Mouse (Mus musculus) heart, embryonic 11.5 days (tissue): Measurements from ENCODE around the gene Spx. TPM values are rescaled to one million over a fixed set of nuclear protein-coding genes. Genes with fewer than 3 reads are reported as not detected.

Experiments
- ATAC-seq: fragments of 200-750 bp; cut with Nextera tagmentation; replicated peaks from 2 replicates; pipeline ENCODE4 v1.8.0; 2017; ENCODE audit warnings: moderate library complexity; ENCODE audit not compliant: insufficient number of reproducible peaks, low FRiP score, low TSS enrichment
- H3K27ac ChIP-seq: fragments of 300-500 bp; sonication (generic); 2 replicates; pipeline ENCODE4 v1.5.1; 2014; ENCODE audit warnings: mild to moderate bottlenecking, low read depth, low read length
- H3K27me3 ChIP-seq: fragments of 300-500 bp; sonication (generic); 2 replicates; pipeline ENCODE4 v1.6.1; 2014; ENCODE audit warnings: mild to moderate bottlenecking, low read length, mixed read lengths; ENCODE audit not compliant: control insufficient read depth, insufficient read depth
- H3K36me3 ChIP-seq: fragments of 300-500 bp; sonication (generic); 2 replicates; pipeline ENCODE4 v1.6.1; 2014; ENCODE audit warnings: mild to moderate bottlenecking, low read length, moderate library complexity, mixed read lengths; ENCODE audit not compliant: control insufficient read depth, insufficient read depth
- H3K4me1 ChIP-seq: fragments of 300-500 bp; sonication (generic); 2 replicates; pipeline ENCODE4 v1.6.1; 2014; ENCODE audit warnings: low read length; ENCODE audit not compliant: control insufficient read depth, insufficient read depth
- H3K4me2 ChIP-seq: fragments of 300-500 bp; sonication (generic); 2 replicates; pipeline ENCODE4 v1.6.1; 2014; ENCODE audit warnings: mild to moderate bottlenecking, moderate library complexity
- H3K4me3 ChIP-seq: fragments of 300-500 bp; sonication (generic); 2 replicates; pipeline ENCODE4 v1.5.1; 2014; ENCODE audit warnings: low read depth, low read length
- H3K9ac ChIP-seq: fragments of 300-500 bp; sonication (generic); 2 replicates; pipeline ENCODE4 v1.6.1; 2014; ENCODE audit warnings: mild to moderate bottlenecking, low read depth, low read length, moderate library complexity
- H3K9me3 ChIP-seq: fragments of 300-500 bp; sonication (generic); replicated peaks from 2 replicates; pipeline ENCODE4 v1.6.1; 2016; ENCODE audit warnings: low read length; ENCODE audit not compliant: control insufficient read depth
- WGBS: fragments of 180-500 bp; shearing (Covaris S2); extraction: QIAGEN DNeasy Blood & Tissue Kit; methylation state at CpG from one replicate; pipeline ENCODE4 v1.1.7; 2014; ENCODE audit not compliant: insufficient replicate concordance; 5-methylcytosine and 5-hydroxymethylcytosine counted together
- polyA plus RNA-seq: library from polyadenylated mRNA; unstranded; fragments of >200 nt; fragmentation: Nextera tagmentation; extraction: Ambion mirVana; gene quantifications from 2 replicates; pipeline ENCODE4 v1.2.1, GENCODE M21; 2014

Spx gene
- polyA plus RNA-seq, result 1.4 TPM in 1 of 2 replicates, not detected in the other

- H3K36me3 ChIP-seq, result no peaks in the 10 kb centered on the region
- no peak within 1 kb of the TSS for H3K9ac ChIP-seq
- H3K27ac ChIP-seq, result no peak within 1 kb of the TSS
- H3K4me1 ChIP-seq, result 0 out of 2 replicates have a peak, but pooled peaks cover 4% of the 10 kb centered on the region
- H3K4me2 ChIP-seq, result peak within 1 kb of the TSS; percentile 71
- WGBS, result 62% methylated on average over 11 of the region's 11 CpGs
- peak within 1 kb of the TSS; percentile 40; the same call in 1 of the 2 replicates for H3K4me3 ChIP-seq
- no peak for ATAC-seq
- no peaks in the 10 kb centered on the region for H3K9me3 ChIP-seq
- H3K27me3 ChIP-seq, result peaks cover 16% of the 10 kb centered on the region
Measured at GRCm38 (mm10) chr6:142412906-142413491, at the start of gene Spx. Gene Spx (plus strand): TSS chr6:142413441.

GRCm38 (mm10) chr6:142365742-142366472, 47.3 kb upstream of the Spx start:
- 75% methylated on average over 8 of the region's 8 CpGs for WGBS
- Histone ChIP-seq H3K4me2 (no peak overlapping the region), H3K4me3 (no peak overlapping the region), H3K27me3 (no peaks in the 10 kb centered on the region), H3K27ac (no peak overlapping the region), H3K36me3 (0 out of 2 replicates have a peak, but pooled peaks cover 5% of the 10 kb centered on the region), H3K4me1 (no peaks in the 10 kb centered on the region), H3K9me3 (no peaks in the 10 kb centered on the region), H3K9ac (no peak overlapping the region)
- ATAC-seq, result no peak

DNA sequence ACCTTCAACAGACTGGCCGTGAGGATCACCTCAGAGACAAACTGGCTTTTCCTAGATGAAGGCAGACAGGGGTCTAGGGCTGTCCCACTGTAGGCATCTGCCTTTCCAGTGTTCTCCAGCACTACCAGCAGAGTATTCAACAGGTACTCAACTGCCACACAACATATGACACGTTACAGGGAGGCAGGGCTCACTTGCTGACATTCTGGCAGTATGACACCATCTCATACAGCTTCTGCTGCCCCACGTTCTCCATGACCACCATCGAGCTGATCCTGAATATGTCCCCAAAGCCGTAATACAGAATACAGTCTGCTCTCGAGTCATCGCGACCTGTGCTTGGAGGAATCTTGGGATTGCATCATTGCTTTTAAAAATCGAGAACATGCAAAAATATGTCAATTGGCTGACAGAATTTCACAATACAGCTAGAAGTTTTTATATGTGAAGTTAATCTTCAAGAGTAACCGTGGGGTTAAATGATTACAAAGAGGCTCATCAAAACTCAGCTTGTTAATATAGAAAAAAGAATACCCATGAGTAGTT, 46.7 kb upstream of the Spx start:
- ATAC-seq, result no peak
- Histone ChIP-seq H3K27me3 (no peaks in the 10 kb centered on the region), H3K9ac (no peak overlapping the region), H3K27ac (no peak overlapping the region), H3K36me3 (0 out of 2 replicates have a peak, but pooled peaks cover 5% of the 10 kb centered on the region), H3K4me1 (no peaks in the 10 kb centered on the region), H3K4me2 (no peak overlapping the region), H3K9me3 (no peaks in the 10 kb centered on the region), H3K4me3 (no peak overlapping the region)
- WGBS, result 88% methylated on average over 10 of the region's 10 CpGs

DNA sequence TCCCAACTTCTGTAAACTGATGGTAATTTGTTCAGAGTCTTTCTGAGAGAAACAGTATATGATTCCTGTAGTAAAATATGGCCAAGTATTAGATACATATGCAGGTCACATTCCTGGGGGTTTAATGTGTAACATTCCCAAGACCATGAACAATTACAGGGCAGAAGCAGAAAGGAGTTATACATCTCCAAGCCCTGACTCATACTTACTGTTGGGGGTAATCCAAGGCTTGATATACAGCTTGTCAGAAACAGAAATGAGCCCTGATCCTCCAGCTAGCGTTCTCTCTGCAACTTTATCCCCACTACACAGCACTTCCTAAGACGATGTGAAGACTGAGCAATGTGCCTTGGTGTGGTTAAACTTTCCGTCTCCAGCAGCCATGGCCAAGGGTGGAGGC, 45.7 kb upstream of the Spx start:
- Histone ChIP-seq H3K4me2 (no peak overlapping the region), H3K27ac (no peak overlapping the region), H3K4me3 (no peak overlapping the region), H3K27me3 (no peaks in the 10 kb centered on the region), H3K36me3 (peaks cover 7% of the 10 kb centered on the region; the same call in 1 of the 2 replicates), H3K9ac (no peak overlapping the region), H3K4me1 (no peaks in the 10 kb centered on the region), H3K9me3 (no peaks in the 10 kb centered on the region)
- WGBS, result 94% methylated on average over 3 of the region's 3 CpGs
- ATAC-seq, result no peak

DNA sequence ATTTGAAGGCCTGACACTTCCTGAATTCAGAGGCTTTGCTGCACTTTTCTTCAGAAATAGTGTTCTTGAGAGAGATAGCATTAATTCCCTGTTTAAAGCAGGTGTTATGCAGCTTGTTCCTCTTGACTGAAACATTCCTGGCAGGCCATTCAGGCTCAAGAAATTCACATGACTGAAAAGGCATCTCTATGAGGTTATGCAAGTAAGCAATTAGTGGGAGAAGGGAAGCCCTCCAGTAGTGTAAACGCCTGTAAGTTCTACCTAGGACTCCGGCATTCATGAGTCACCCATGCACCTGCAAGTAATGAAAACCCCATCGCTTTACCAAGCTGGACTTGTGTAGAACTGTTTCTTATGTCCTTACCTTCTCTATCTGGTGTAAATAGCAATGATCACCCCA, 43.7 kb upstream of the Spx start:
- no peak overlapping the region for H3K27ac ChIP-seq
- H3K4me2 ChIP-seq, result no peak overlapping the region
- no peaks in the 10 kb centered on the region for H3K27me3 ChIP-seq
- H3K9ac ChIP-seq, result no peak overlapping the region
- ATAC-seq, result no peak
- peaks cover 8% of the 10 kb centered on the region; the same call in 1 of the 2 replicates for H3K36me3 ChIP-seq
- no peak overlapping the region for H3K4me3 ChIP-seq
- H3K4me1 ChIP-seq, result no peaks in the 10 kb centered on the region
- no peaks in the 10 kb centered on the region for H3K9me3 ChIP-seq
- WGBS, result 84% methylated on average over 3 of the region's 3 CpGs

DNA sequence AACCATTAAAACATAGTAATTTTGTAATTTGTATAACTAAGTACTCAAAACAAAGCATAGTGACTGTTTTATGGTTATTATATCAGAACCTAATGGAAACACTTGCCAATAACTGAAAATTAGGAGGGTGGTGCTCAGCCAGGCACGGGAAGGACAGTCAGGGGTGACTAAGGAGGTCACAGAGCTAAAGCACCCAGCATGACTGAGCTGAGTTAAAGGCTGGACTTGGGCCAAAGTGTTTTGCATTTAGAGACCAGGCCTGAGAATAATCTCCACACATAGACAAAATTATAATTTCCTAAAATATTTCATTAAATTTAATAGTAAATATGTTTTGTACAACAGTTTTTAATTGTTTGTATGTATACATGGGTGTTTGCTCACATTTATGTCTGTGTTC, 36.2 kb upstream of the Spx start:
- no peak overlapping the region for H3K4me3 ChIP-seq
- H3K9me3 ChIP-seq, result no peaks in the 10 kb centered on the region
- H3K27ac ChIP-seq, result no peak overlapping the region
- H3K4me2 ChIP-seq, result no peak overlapping the region
- no peak for ATAC-seq
- WGBS, result 83% methylated on average over 1 of the region's 1 CpGs
- peaks cover 12% of the 10 kb centered on the region for H3K36me3 ChIP-seq
- no peaks in the 10 kb centered on the region for H3K4me1 ChIP-seq
- no peak overlapping the region for H3K9ac ChIP-seq
- no peaks in the 10 kb centered on the region for H3K27me3 ChIP-seq

- H3K4me1 ChIP-seq, result no peaks in the 10 kb centered on the region
- no peak for ATAC-seq
- H3K4me2 ChIP-seq, result no peak overlapping the region
- H3K9ac ChIP-seq, result no peak overlapping the region
- no peak overlapping the region for H3K4me3 ChIP-seq
- 84% methylated on average over 8 of the region's 8 CpGs for WGBS
- no peaks in the 10 kb centered on the region for H3K27me3 ChIP-seq
- H3K27ac ChIP-seq, result no peak overlapping the region
- H3K36me3 ChIP-seq, result peaks cover 9% of the 10 kb centered on the region; the same call in 1 of the 2 replicates
- no peaks in the 10 kb centered on the region for H3K9me3 ChIP-seq
Measured at GRCm38 (mm10) chr6:142378576-142379330, 34.5 kb upstream of the Spx start.

- H3K27ac ChIP-seq, result no peak overlapping the region
- H3K9ac ChIP-seq, result no peak overlapping the region
- H3K4me3 ChIP-seq, result no peak overlapping the region
- no peak for ATAC-seq
- H3K36me3 ChIP-seq, result peaks cover 9% of the 10 kb centered on the region; the same call in 1 of the 2 replicates
- H3K9me3 ChIP-seq, result no peaks in the 10 kb centered on the region
- H3K27me3 ChIP-seq, result no peaks in the 10 kb centered on the region
- H3K4me1 ChIP-seq, result no peaks in the 10 kb centered on the region
- no peak overlapping the region for H3K4me2 ChIP-seq
- 89% methylated on average over 6 of the region's 6 CpGs for WGBS
Measured at GRCm38 (mm10) chr6:142379961-142380360, 33.3 kb upstream of the Spx start.
